Mouse (Mus musculus) megakaryocyte, embryonic 14.5 days (primary cell): ENCODE measurements around the gene Wdr66. TPM values are rescaled to one million over a fixed set of nuclear protein-coding genes. Genes with fewer than 3 reads are reported as not detected.
A peak's percentile ranks its signal among the peaks of the same experiment; 100 is the strongest.

ENCODE experiments used
- H3K27me3 ChIP-seq: replicated peaks from 2 replicates; pipeline ENCODE3; 2012; ENCODE audit warnings: inconsistent platforms
- H3K36me3 ChIP-seq: replicated peaks from 2 replicates; pipeline ENCODE3; 2012; ENCODE audit warnings: low read length, inconsistent platforms, mixed read lengths
- H3K4me1 ChIP-seq: 2 replicates; pipeline ENCODE4 v1.6.1; 2012; ENCODE audit warnings: inconsistent platforms
- H3K4me3 ChIP-seq: replicated peaks from 2 replicates; pipeline ENCODE3; 2012; ENCODE audit warnings: moderate library complexity, mild to moderate bottlenecking, inconsistent platforms
- H3K9me3 ChIP-seq: 2 replicates; pipeline ENCODE4 v1.6.1; 2012; ENCODE audit warnings: inconsistent platforms
- FLI1 ChIP-seq: IDR thresholded peaks from 2 replicates; pipeline ENCODE4 v1.6.1; 2012; ENCODE audit warnings: low read length, inconsistent platforms, mixed read lengths
- GATA1 ChIP-seq: IDR thresholded peaks from 3 replicates; pipeline ENCODE4 v1.6.1; 2012; ENCODE audit warnings: mixed read lengths, low read length, inconsistent platforms, borderline replicate concordance
- polyA plus RNA-seq: library from polyadenylated mRNA; stranded (reverse); fragments of >175 nt; gene quantifications from 2 replicates; pipeline ENCODE4 v1.2.3, GENCODE M21; 2012; ENCODE audit warnings: low replicate concordance; ENCODE audit not compliant: insufficient read depth

Wdr66 gene
- polyA plus RNA-seq, 1 experiment: 0.08 TPM

GRCm38 (mm10) chr5:123235731-123236130 is 16.2 kb upstream of the Wdr66 start:
- Histone ChIP-seq H3K27me3 (no peaks in the 10 kb centered on the region), H3K36me3 (peaks cover 82% of the 10 kb centered on the region), H3K4me3 (no peak overlapping the region), H3K9me3 (no peaks in the 10 kb centered on the region), H3K4me1 (peaks cover 30% of the 10 kb centered on the region)
- no peak for TF ChIP-seq FLI1
- TF ChIP-seq GATA1: no peak

GRCm38 (mm10) chr5:123236426-123236825 is 15.5 kb upstream of the Wdr66 start:
- Histone ChIP-seq H3K27me3 (no peaks in the 10 kb centered on the region), H3K9me3 (no peaks in the 10 kb centered on the region), H3K4me1 (peaks cover 23% of the 10 kb centered on the region), H3K36me3 (peaks cover 85% of the 10 kb centered on the region), H3K4me3 (no peak overlapping the region)
- no peak for TF ChIP-seq FLI1
- TF ChIP-seq GATA1: no peak

- no peak overlapping the region for H3K4me3 ChIP-seq
- H3K4me1 ChIP-seq: no peaks in the 10 kb centered on the region
- no peak for TF ChIP-seq FLI1
- TF ChIP-seq GATA1: no peak
- H3K9me3 ChIP-seq: no peaks in the 10 kb centered on the region
- no peaks in the 10 kb centered on the region for H3K27me3 ChIP-seq
- peaks cover 96% of the 10 kb centered on the region for H3K36me3 ChIP-seq
Observed at GRCm38 (mm10) chr5:123239501-123239900, 12.4 kb upstream of the Wdr66 start.

GRCm38 (mm10) chr5:123245518-123245917 is 6.4 kb upstream of the Wdr66 start:
- no peak overlapping the region for H3K4me3 ChIP-seq
- H3K36me3 ChIP-seq: peaks cover 81% of the 10 kb centered on the region
- H3K4me1 ChIP-seq: no peaks in the 10 kb centered on the region
- H3K9me3 ChIP-seq: no peaks in the 10 kb centered on the region
- TF ChIP-seq GATA1: no peak
- no peak for TF ChIP-seq FLI1
- H3K27me3 ChIP-seq: no peaks in the 10 kb centered on the region

GRCm38 (mm10) chr5:123251390-123251789 is 512 bp upstream of the Wdr66 start:
- H3K9me3 ChIP-seq: no peaks in the 10 kb centered on the region
- peaks cover 33% of the 10 kb centered on the region for H3K36me3 ChIP-seq
- TF ChIP-seq FLI1: no peak
- no peak for TF ChIP-seq GATA1
- peaks cover 2% of the 10 kb centered on the region for H3K27me3 ChIP-seq
- H3K4me1 ChIP-seq: peaks cover 20% of the 10 kb centered on the region
- no peak overlapping the region for H3K4me3 ChIP-seq

GRCm38 (mm10) chr5:123256841-123257755 is 5.2 kb downstream of the Wdr66 start:
- TF ChIP-seq FLI1: no peak
- no peak for TF ChIP-seq GATA1
- Histone ChIP-seq H3K36me3 (no peaks in the 10 kb centered on the region), H3K4me1 (peaks cover 28% of the 10 kb centered on the region), H3K27me3 (peaks cover 4% of the 10 kb centered on the region), H3K4me3 (peak overlapping the region; percentile 46), H3K9me3 (no peaks in the 10 kb centered on the region)

- no peaks in the 10 kb centered on the region for H3K36me3 ChIP-seq
Observed at GRCm38 (mm10) chr5:123258990-123259389, 7.1 kb downstream of the Wdr66 start.

GRCm38 (mm10) chr5:123260698-123261097 is 8.8 kb downstream of the Wdr66 start:
- H3K27me3 ChIP-seq: peaks cover 12% of the 10 kb centered on the region
- H3K4me1 ChIP-seq: peaks cover 12% of the 10 kb centered on the region
- no peaks in the 10 kb centered on the region for H3K9me3 ChIP-seq
- H3K36me3 ChIP-seq: no peaks in the 10 kb centered on the region
- TF ChIP-seq GATA1 (no peak), FLI1 (no peak)
- H3K4me3 ChIP-seq: no peak overlapping the region

More at GRCm38 (mm10) chr5:123258990-123259389, 7.1 kb downstream of the Wdr66 start:
- no peak for TF ChIP-seq GATA1
- no peak for TF ChIP-seq FLI1
- H3K4me3 ChIP-seq: no peak overlapping the region
- H3K27me3 ChIP-seq: peaks cover 13% of the 10 kb centered on the region
- H3K9me3 ChIP-seq: no peaks in the 10 kb centered on the region
- peaks cover 19% of the 10 kb centered on the region for H3K4me1 ChIP-seq

- Histone ChIP-seq H3K27me3 (peaks cover 21% of the 10 kb centered on the region), H3K36me3 (no peaks in the 10 kb centered on the region), H3K9me3 (peaks cover 4% of the 10 kb centered on the region; the same call in 1 of the 2 replicates), H3K4me3 (no peak overlapping the region), H3K4me1 (peaks cover 1% of the 10 kb centered on the region; the same call in 1 of the 2 replicates)
- TF ChIP-seq FLI1 (no peak), GATA1 (no peak)
Observed at GRCm38 (mm10) chr5:123266909-123267308, 15.0 kb downstream of the Wdr66 start.
